Mouse (Mus musculus) C2C12 (cell line): Measurements from ENCODE around the gene Prss30.

ENCODE experiments used
- CTCF ChIP-seq: IDR thresholded peaks from one replicate; pipeline ENCODE4 v1.5.1; 2011; ENCODE audit not compliant: control insufficient read depth, insufficient read depth, insufficient read length
- MAX ChIP-seq: IDR thresholded peaks from one replicate; pipeline ENCODE4 v1.6.1; 2011; ENCODE audit warnings: mild to moderate bottlenecking, control low read depth
- MYOD1 ChIP-seq: IDR thresholded peaks from one replicate; pipeline ENCODE4 v1.6.1; 2011; ENCODE audit warnings: low read depth; ENCODE audit not compliant: control insufficient read depth, insufficient read length
- MYOG ChIP-seq: IDR thresholded peaks from one replicate; pipeline ENCODE4 v1.6.1; 2011; ENCODE audit not compliant: control insufficient read depth, insufficient read length; ENCODE audit errors: extremely low read depth
- USF1 ChIP-seq: IDR thresholded peaks from one replicate; pipeline ENCODE4 v1.6.1; 2011; ENCODE audit warnings: low read depth, mild to moderate bottlenecking, control low read depth, moderate library complexity

- TF ChIP-seq CTCF (no peak), MYOG (no peak), MYOD1 (no peak), MAX (no peak), USF1 (no peak)
Measured at GRCm38 (mm10) chr17:23925090-23925493, 55.3 kb downstream of the Prss30 start.
